Mouse (Mus musculus) hindlimb bud, embryonic 11.5 days (tissue): ENCODE measurements at regions not wholly inside any gene's neighbourhood (a gene's known extent, or its start where the extent isn't known, plus 50 kb on each side); places are given as distances from the start of the nearest gene placed in this dataset.
"Not testable (repeated sequence)": the region's sequence is repeated elsewhere in the genome, so short reads cannot be mapped to it uniquely, and the experiment has no call there.

Source experiments
- DNase-seq: peaks from one replicate; pipeline ENCODE4 v3.0.0-alpha.2; 2012; ENCODE audit warnings: low read depth, low spot score; ENCODE audit errors: extremely low spot score

DNA sequence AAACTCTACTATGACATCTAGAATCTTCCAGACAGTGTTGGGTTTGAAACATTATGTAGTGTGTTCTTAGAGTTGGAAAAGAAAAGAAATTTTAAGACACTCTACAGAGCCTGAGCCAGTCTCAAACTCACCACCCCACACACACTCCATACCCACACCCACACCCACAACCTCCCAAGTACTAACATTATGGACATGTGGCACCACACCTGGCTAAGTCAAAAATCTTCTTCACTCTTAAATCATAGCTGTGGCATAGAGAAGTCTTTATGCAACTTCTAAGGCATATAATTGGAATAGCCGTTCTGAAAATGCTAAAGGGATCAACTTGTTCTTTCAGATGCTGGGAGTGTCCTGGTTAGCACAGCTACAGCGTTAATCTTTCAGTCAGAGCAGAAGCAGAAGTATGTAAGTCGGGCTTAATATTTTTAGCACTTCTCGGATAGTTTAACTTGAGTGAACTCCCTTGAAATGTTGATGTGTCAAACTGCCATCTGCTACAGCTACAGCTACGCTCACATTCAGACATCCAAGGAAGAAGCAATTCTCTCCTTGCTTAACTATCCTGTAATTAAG, 68.6 kb upstream of the Creb1 start:
- no peak for DNase-seq

GRCm38 (mm10) chr1:64461616-64462015, 70.8 kb upstream of the Creb1 start:
- not testable (repeated sequence) for DNase-seq

DNA sequence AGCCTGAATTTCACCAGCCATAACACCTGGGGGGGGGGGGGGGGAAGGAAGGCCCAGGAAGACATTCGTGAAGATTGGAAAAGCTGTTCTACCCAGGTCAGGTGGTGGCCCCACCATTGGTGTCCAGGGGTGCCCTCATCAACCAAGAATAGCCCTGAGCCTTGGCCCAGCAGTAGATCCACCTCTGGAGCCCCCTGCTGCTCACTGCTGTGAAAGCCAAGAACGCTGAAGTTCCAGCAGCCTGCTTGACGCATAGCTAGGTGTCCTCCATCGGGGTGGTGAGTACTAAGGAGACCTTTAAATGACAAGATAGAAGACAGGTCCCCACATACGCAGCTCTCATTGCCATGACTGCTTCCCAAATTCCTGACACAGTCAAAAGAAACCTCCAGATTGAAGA, 74.6 kb upstream of the Creb1 start:
- DNase-seq = no peak

DNA sequence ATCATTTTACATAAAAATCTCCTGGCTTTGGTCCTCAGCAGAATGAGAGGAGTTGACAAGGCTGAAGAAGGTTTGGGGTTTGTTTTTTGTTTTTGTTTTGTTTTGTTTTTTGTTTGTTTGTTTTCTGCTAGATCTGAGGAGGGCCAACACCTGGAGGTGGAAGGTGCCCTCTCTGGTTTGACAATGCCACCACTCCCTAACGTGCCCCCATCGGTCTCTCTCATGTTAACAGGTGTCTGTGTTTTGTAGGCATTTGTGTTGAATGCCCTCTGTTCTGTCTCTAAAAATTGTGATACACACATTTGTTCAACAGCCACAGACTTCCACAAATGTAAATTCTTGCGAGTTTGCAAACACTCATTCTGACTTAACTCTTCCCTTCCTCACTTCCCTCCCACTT, 83.3 kb upstream of the Creb1 start:
- no peak for DNase-seq

DNA sequence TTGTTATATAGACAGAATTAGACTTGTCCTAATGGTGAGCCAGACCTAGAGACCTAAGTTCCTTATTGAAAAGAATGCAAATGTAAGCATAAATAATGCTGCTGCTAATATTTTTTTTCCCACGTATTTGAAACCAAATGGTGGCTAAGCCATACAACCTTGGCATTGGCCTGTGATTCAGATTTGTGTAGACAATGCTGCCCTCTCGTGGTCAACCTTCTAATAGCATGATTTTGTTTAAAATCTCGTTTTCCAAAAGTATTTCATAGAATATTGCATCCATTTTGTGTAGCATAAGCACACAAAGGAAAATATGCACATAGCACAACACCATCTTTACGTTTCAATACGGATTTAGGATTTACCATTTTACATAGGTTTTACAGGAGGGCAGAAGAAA, 84.4 kb upstream of the Creb1 start:
- peak; percentile 81 for DNase-seq

DNA sequence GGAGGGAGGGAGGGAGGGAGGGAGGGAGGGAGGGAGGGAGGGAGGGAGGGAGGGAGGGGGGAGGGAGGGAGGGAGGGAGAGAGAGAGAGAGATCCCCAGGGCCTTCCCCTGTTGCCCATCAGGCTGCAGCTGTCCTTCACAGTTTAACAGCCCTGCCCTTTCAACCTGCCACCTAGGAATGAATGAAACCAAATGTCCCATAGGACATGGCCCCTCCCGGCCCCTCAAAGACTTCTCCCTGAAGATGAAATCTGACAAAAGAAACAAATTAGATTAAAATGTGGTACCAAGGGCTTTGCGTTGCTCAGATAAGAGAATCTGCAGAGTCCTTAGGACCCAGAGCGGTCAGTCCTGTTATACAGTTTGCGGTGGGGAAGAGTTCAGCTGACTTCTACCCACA, 86.0 kb upstream of the Creb1 start:
- DNase-seq = no peak

DNA sequence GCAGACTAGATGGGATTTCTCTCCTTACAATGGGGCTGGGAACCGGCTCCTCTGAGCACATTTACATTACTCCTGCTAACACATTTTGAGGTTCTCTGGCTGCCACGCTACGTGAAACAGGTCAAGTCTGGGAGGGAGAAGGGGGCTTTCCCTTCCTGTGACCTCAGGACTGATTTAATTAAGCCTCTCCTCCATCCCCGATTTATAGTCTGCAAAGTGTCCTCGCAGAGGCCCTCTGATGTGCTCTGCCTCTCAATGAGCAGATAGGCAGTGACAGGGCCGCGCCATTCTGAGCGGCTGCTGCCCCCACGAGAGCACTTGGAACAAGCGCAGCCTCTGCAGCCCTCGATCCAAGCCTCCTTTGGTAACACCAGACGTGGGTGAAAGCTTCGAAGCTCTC, 86.5 kb upstream of the Creb1 start:
- DNase-seq = no peak

DNA sequence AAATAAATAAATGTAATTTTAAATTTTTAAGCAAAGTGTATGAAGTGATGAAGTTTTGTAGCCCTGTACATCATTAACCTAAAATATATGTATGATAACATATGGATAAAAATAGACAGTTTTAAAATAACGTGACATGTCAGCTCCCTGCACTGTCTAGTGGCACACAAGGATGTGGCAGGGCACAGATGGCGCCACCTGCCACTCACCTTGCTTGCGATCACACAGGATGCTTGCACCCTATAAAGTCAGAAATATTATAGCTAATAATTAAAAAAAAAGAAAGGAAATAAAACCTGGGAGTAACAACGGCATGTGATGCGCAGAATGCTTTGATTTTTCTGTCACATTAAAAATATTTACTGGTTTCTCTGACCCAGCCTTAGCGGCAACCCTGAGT, 89.0 kb upstream of the Creb1 start:
- no peak for DNase-seq

- DNase-seq = no peak
Observed at GRCm38 (mm10) chr1:64442179-64442874, 90.1 kb upstream of the Creb1 start.

DNA sequence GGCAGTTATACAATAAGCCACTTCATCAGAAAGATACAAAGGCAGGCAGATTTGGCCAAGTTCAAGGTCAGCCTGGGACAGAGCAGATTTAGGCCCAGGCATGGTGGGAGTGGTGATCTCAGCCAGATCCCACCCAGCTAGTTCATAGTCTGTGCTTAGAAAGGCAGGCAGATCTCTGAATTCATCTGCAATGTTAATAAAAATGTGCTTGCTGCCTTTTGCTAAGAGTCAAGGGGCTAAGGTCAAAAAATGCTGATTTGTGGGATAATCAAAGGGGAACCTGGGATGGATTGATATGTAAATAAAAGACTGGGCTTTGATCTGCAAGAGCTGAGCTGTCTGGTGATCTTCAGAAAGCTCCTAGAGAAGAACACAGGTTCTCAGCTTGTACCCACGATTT, 109.2 kb upstream of the Creb1 start:
- no peak for DNase-seq

DNA sequence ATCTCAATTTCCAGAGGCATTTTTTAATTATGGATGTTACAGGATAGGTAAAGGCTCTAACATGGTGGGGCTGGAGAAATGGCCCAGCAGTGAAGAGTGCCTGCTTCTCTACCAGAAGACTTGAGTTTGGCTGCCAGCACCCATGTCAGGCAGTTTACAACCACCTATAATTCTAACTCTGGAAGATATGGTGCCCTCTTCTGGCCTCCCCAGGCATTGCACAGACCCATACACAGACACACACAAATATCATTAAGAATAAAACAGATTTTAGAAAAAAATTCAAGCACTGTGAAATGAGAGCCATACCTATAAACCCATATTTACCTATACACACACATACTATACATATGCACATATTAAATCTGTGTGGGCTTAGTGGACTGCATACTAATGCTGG, 113.9 kb upstream of the Creb1 start:
- no peak for DNase-seq

- no peak for DNase-seq
Observed at GRCm38 (mm10) chr1:64415906-64416305, 116.5 kb upstream of the Creb1 start.

DNA sequence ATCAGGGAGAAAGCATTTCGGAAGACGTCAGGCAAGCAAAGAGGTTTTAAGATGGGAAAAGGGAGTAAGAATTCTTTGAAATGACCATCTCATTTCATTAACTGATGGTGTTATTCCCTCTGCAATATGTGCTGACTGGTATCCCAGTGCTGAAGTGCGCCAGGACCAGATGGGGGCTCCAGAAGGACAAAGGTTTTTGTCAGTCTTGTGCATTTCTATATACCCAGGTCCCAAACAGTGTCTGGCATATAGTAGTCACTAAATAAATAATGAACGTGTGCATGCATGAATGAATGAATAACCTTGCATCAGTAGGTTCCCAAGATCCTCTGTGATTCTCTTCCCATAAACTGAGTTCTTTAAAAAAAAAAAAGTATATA, 119.3 kb upstream of the Creb1 start:
- DNase-seq = no peak

- no peak for DNase-seq
Observed at GRCm38 (mm10) chr1:64412481-64413180, 119.8 kb upstream of the Creb1 start.

GRCm38 (mm10) chr1:64411851-64412480, 120.5 kb upstream of the Creb1 start:
- DNase-seq = no peak

DNA sequence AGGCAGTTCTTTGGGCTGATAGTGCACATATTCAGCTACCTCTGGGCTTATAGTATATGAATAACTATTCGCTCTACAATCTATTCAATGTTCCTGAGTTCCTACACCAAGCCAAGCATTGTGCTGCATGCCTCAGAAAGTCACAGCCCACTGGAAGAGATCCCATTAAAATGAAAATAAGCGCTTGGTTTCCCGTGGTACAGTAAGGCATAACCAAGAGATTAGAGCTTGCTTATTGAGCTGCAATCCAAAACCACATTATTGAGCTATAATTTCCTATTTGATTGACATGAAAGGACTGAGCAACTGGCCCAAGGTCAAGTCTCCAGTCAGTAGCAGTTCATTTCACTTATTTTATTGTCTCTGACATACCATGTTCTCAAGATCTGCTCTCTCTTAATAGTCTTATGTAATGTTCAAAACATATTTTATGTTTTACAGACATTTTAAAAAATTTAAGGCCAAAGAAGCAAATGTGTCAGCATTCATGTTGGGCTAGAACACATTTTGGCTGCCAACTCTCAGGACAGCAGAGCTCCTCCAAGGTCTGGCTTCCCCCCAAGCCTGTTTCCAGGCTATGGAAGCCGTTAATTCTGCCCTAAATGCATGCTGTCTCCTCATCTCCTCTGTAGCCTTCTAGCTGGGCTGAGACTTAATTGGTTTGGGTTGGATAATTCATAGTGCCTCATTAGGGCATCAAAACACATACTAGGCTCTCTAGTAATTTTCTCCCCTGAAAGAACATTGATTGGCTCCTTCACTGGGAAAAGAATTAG, 123.5 kb upstream of the Creb1 start:
- no peak for DNase-seq

DNA sequence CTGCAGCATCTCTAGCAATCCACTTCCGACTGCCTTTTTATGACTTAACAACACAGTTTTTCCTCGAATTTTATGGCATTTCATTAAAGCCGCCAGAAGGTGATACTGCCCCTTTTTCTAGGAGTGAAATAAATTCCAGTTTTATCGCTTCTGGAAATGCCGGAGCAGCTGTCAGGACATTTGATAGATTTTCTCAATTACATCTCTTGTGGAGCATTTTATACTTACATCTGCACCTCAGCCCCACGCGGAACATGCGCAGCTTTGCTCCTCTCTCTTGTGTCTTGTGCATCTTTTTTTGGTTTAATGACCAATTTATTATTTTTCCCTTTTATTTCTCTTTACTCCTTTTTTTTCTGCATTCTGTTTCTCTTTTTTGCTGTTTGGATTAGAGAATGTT, 140.9 kb upstream of the Creb1 start:
- no peak for DNase-seq

DNA sequence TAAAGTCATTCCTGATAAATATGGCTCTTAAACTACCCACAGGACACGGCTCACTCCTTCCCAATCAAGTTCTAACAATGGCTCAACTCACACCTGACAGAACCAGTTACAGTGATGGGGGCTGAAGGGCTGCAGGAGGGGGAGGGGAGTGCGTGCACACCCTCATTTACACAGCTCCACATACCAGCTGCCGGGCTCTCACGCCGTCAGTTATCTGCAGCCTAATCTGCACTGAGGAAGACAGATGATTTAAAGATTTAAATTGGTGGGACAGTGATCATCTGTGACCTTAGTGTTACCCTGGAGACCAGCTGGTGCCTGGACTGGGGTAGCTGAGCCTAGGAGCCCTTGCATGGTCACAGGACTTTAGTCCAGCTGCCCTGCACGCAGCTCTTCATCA, 151.2 kb upstream of the Creb1 start:
- no peak for DNase-seq

GRCm38 (mm10) chr1:64376426-64376825, 156.0 kb upstream of the Creb1 start:
- not testable (repeated sequence) for DNase-seq

GRCm38 (mm10) chr1:64374286-64375071, 158.0 kb upstream of the Creb1 start:
- no peak for DNase-seq
